Mouse (Mus musculus) embryonic facial prominence, embryonic 12.5 days (tissue): ENCODE results near the gene Stn1. TPM values are rescaled to one million over a fixed set of nuclear protein-coding genes. Genes with fewer than 3 reads are reported as not detected.
A peak's percentile ranks its signal among the peaks of the same experiment; 100 is the strongest.

Source experiments
- ATAC-seq: fragments of 200-750 bp; cut with Nextera tagmentation; 2 replicates; pipeline ENCODE4 v1.8.0; 2017; ENCODE audit not compliant: insufficient number of reproducible peaks, insufficient read depth, low FRiP score, low TSS enrichment
- H3K27ac ChIP-seq: fragments of 300-500 bp; sonication (generic); 2 replicates; pipeline ENCODE4 v1.5.1; 2016; ENCODE audit warnings: mild to moderate bottlenecking
- H3K27me3 ChIP-seq: fragments of 300-500 bp; sonication (generic); 2 replicates; pipeline ENCODE4 v1.6.1; 2016; ENCODE audit warnings: mild to moderate bottlenecking, moderate library complexity
- H3K36me3 ChIP-seq: fragments of 300-500 bp; sonication (generic); 2 replicates; pipeline ENCODE4 v1.6.1; 2016; ENCODE audit warnings: mild to moderate bottlenecking
- H3K4me1 ChIP-seq: fragments of 300-500 bp; sonication (generic); 2 replicates; pipeline ENCODE4 v1.6.1; 2016
- H3K4me2 ChIP-seq: fragments of 300-500 bp; sonication (generic); replicated peaks from 2 replicates; pipeline ENCODE4 v1.6.1; 2016; ENCODE audit warnings: mild to moderate bottlenecking, moderate library complexity
- H3K4me3 ChIP-seq: fragments of 300-500 bp; sonication (generic); 2 replicates; pipeline ENCODE4 v1.5.1; 2016; ENCODE audit warnings: mild to moderate bottlenecking
- H3K9ac ChIP-seq: fragments of 300-500 bp; sonication (generic); 2 replicates; pipeline ENCODE4 v1.6.1; 2016; ENCODE audit warnings: mild to moderate bottlenecking, moderate library complexity
- H3K9me3 ChIP-seq: fragments of 300-500 bp; sonication (generic); 2 replicates; pipeline ENCODE4 v1.6.1; 2016; ENCODE audit warnings: mild to moderate bottlenecking, moderate library complexity
- WGBS: fragments of 180-500 bp; shearing (Covaris S2); methylation state at CpG from one replicate; pipeline ENCODE4 v1.1.7; 2016; 5-methylcytosine and 5-hydroxymethylcytosine counted together
- polyA plus RNA-seq: library from polyadenylated mRNA; unstranded; fragments of >200 nt; fragmentation: Nextera tagmentation; extraction: Ambion mirVana; gene quantifications from 2 replicates; pipeline ENCODE4 v1.2.1, GENCODE M21; 2016

Gene Stn1
- polyA plus RNA-seq, 1 experiment from 2014 or later = 58.5 TPM

DNA sequence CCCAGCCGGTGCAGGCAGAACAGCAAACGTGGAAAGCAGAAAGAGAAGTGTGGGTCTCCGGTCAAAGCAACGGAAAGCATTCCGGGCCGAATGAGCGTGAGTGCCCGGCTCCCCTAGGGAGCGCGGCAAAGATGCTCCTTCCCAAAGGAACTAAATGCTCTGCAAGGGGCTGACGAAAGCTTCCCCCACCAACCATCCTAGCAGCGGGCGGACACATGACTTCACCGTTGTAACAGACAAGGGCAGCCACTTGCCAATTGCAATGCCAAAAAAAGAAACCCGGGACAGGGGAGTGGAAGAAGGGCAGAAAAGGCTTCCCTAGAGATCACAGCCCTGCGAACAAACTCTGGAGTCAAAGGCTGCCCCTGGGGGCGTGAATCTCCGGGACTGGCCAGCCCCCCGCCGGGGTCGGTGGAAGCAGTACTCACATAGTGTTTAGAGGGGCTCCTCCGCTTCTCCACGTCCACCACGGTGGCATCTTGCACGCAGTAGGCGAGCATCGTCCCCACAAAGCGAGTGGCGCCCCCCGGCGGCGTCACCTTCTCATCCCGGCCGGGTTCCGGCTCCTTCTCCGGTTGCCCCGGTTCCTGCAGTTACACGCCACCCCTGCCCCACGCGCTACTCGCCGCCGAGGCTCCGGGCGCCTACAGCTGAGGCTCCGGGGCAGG, 73.5 kb downstream of the Stn1 start:
- Histone ChIP-seq H3K4me1 (peaks cover 29% of the 10 kb centered on the region), H3K36me3 (no peaks in the 10 kb centered on the region), H3K4me2 (peak overlapping the region; percentile 91), H3K27ac (peak overlapping the region; percentile 86), H3K4me3 (peak overlapping the region; percentile 80), H3K9ac (peak overlapping the region; percentile 91), H3K9me3 (no peaks in the 10 kb centered on the region), H3K27me3 (no peaks in the 10 kb centered on the region)
- under 1% methylated on average over 46 of the region's 46 CpGs for WGBS
- ATAC-seq = peak; percentile 75

DNA sequence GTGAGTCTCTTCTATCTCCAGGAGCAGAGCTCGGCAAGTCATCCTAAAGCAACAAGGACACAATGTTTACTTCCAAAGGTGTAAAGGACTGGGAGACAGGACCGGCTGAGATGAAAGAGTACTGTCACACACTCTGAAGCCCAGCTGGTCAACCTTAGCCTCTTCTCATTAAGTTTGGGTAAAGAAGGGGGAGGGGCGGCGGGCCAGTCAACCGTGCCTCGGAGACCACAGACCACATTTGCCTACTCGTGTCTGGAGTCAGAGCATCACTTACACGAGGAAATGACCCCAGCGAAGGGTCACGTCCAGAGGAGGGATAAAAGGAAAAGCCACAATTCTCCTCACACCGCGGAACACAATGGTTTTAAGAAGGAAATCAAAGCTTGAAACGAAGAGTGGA, 74.1 kb downstream of the Stn1 start:
- 1% methylated on average over 13 of the region's 13 CpGs for WGBS
- H3K36me3 ChIP-seq = no peaks in the 10 kb centered on the region
- peak overlapping the region; percentile 91 for H3K9ac ChIP-seq
- peak overlapping the region; percentile 80 for H3K4me3 ChIP-seq
- peak overlapping the region; percentile 91 for H3K4me2 ChIP-seq
- no peaks in the 10 kb centered on the region for H3K9me3 ChIP-seq
- no peaks in the 10 kb centered on the region for H3K27me3 ChIP-seq
- H3K27ac ChIP-seq = peak overlapping the region; percentile 86; the same call in 1 of the 2 replicates
- peaks cover 35% of the 10 kb centered on the region for H3K4me1 ChIP-seq
- ATAC-seq = no peak

DNA sequence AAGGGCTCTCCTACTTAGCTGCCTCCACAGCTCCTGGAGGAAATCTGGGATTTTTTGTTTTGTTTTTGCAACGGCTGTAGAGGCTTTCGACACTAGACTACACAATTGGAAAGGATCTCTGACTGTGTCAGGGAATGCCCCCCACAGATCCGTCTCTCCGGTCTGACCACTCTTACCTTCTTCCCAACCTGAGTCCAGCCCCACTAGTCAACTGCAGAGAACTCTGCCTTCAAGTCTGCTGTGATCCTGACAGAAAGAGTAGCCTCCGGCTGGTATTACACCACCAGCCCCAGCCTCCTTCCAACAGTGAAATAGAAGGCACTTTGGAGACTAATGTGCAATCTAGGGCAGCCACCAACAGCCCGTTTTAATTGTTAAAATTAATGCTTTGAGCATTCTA, 74.6 kb downstream of the Stn1 start:
- no peak overlapping the region for H3K9ac ChIP-seq
- no peaks in the 10 kb centered on the region for H3K36me3 ChIP-seq
- no peaks in the 10 kb centered on the region for H3K9me3 ChIP-seq
- 15% methylated on average over 6 of the region's 6 CpGs for WGBS
- peak overlapping the region; percentile 80 for H3K4me3 ChIP-seq
- peak overlapping the region; percentile 37; the same call in 1 of the 2 replicates for H3K27ac ChIP-seq
- H3K4me1 ChIP-seq = peaks cover 39% of the 10 kb centered on the region
- no peaks in the 10 kb centered on the region for H3K27me3 ChIP-seq
- no peak for ATAC-seq
- peak overlapping the region; percentile 91 for H3K4me2 ChIP-seq

DNA sequence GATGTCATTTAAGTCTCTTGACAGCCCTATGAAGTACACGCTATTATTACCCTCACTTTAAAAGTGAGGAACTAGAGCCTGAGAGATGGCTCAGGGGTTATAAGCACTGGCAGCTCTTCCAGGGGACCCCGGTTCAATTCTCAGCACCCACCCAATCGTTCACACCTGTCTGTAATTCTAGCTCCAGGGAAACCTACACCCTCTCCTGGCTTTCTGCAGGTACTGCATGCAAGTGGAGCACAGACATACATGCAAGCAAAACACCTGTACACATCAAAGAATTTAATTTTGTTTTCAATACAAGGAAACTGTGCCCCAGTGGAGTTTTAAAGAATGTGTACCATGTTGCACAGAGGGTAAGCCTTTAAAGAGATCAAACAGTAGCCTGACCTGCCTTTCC, 75.5 kb downstream of the Stn1 start:
- no peaks in the 10 kb centered on the region for H3K9me3 ChIP-seq
- no peak for ATAC-seq
- no peak overlapping the region for H3K4me3 ChIP-seq
- no peak overlapping the region for H3K9ac ChIP-seq
- WGBS = 90% methylated on average over 3 of the region's 3 CpGs
- peaks cover 43% of the 10 kb centered on the region for H3K4me1 ChIP-seq
- H3K36me3 ChIP-seq = no peaks in the 10 kb centered on the region
- no peak overlapping the region for H3K4me2 ChIP-seq
- H3K27me3 ChIP-seq = no peaks in the 10 kb centered on the region
- H3K27ac ChIP-seq = no peak overlapping the region

DNA sequence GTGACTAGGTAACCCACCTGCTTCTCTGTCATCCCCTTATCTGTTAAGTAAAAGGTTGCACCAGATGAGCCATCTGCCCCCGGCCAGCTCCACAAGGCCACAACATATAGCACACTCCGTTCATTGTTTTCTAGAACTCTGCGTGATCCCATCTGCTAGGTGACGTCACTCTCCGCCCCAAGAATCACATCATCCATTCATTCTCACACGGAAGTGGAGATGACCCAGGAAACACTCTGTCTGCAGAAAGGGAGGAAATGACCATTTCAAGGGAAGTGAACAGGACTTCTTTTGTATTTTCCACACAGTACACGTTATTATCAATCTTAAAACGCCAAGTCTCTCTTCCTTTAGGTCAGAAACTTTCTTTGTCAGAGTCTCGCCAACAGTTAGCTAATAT, 75.9 kb downstream of the Stn1 start:
- no peak for ATAC-seq
- no peaks in the 10 kb centered on the region for H3K36me3 ChIP-seq
- peaks cover 43% of the 10 kb centered on the region for H3K4me1 ChIP-seq
- H3K4me3 ChIP-seq = no peak overlapping the region
- no peaks in the 10 kb centered on the region for H3K9me3 ChIP-seq
- no peak overlapping the region for H3K9ac ChIP-seq
- no peak overlapping the region for H3K27ac ChIP-seq
- 60% methylated on average over 9 of the region's 9 CpGs for WGBS
- 0 out of 2 replicates have a peak overlapping the region, but pooled peaks have one; percentile 3 for H3K4me2 ChIP-seq
- no peaks in the 10 kb centered on the region for H3K27me3 ChIP-seq

DNA sequence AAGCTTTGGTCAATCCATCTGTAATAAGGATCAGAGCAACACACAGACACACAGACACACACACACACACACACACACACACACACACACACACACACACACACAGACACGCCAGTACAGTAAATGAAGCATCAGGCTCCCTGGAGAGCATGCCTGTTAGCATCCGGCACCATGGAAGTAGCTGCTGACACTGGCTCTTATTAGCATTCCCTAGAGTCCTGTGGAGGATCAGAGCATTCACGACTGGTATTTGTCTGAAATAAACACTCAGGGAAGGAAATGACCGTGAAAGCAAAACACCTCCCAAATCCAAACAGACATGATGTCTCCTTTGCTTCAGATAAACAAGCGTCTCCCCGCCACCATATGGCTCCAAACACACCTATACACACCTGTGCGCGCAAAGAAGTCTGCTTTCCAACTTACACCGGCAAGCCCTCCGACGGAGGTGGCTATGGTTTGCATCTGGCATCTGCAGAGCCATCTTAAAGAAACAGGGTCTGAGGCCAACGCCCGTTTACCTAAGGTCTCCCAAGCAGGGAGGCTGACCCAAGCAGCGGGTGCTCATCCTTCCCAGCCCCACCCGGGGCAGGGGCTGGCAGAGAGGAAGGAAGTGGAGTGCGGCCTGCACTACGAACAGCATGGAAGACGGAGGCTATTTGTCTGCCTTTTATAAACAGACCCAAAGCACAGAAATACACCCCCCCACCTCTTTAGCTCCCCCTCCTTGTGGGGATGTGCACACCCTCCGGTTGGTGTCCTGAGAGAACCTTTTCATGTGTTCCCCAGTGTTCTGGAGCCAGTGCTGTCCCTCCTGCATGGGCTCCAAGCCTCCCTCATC, 77.0 kb downstream of the Stn1 start:
- no peak for ATAC-seq
- H3K36me3 ChIP-seq = no peaks in the 10 kb centered on the region
- no peak overlapping the region for H3K27ac ChIP-seq
- no peak overlapping the region for H3K9ac ChIP-seq
- peaks cover 43% of the 10 kb centered on the region for H3K4me1 ChIP-seq
- no peaks in the 10 kb centered on the region for H3K27me3 ChIP-seq
- no peak overlapping the region for H3K4me2 ChIP-seq
- whole genome bisulfite sequencing = 63% methylated on average over 19 of the region's 19 CpGs
- H3K9me3 ChIP-seq = no peaks in the 10 kb centered on the region
- H3K4me3 ChIP-seq = no peak overlapping the region

DNA sequence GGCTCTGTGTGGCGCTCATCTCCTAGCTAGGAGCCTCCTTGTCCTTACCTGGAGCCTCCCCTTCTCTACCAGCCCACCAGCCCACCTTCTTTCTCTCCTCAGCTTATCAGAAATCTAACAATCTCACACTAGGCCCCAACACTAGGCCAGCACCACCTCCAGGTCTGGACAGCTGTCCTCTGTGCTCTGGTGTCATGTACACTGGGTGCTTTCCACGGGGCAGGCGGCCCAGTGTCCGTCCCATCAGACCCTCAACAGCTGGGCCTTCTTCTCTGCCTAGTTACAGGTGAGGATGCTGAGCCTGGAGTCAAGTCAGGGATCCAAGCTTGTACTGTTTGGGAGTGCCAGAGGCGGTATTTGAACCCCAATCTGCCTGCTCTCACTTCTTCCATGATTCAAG, 78.1 kb downstream of the Stn1 start:
- no peaks in the 10 kb centered on the region for H3K36me3 ChIP-seq
- no peaks in the 10 kb centered on the region for H3K27me3 ChIP-seq
- no peak overlapping the region for H3K4me3 ChIP-seq
- no peak overlapping the region for H3K9ac ChIP-seq
- H3K27ac ChIP-seq = no peak overlapping the region
- H3K4me2 ChIP-seq = no peak overlapping the region
- ATAC-seq = no peak
- WGBS = 84% methylated on average over 5 of the region's 5 CpGs
- H3K4me1 ChIP-seq = peaks cover 47% of the 10 kb centered on the region
- H3K9me3 ChIP-seq = no peaks in the 10 kb centered on the region

DNA sequence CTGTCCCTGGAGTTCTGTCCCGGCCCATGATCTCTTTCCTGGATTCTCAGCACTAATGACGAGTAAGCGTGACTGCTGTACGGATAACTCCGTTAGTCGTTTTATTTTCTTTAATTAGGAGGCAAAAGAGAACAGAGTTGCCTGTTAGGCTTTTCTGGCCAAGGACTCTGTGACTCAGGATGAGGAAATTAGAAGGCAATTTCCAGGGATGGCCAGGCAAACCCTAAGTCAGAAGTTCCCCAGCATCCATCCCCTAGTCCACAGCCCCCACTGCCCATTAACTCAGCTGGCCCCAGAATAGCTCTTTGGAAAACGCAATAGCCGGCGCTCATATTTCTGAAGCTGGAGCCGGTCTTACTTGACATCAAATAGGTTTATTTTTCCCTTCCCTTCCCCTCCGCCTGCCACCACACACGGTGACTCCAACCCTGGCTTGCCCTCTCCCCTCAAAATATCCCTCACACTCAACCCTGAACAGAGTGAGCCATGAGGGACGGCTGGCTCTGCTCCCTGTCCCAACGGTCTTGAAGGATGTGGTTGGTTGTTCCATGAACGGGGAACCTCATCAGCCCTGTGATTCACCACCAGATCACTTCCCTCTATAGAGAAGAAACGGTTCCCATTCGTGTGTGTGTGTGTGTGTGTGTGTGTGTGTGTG, 78.7 kb downstream of the Stn1 start:
- Histone ChIP-seq H3K27me3 (no peaks in the 10 kb centered on the region), H3K4me2 (no peak overlapping the region), H3K9ac (no peak overlapping the region), H3K9me3 (no peaks in the 10 kb centered on the region), H3K27ac (peak overlapping the region; percentile 0; the same call in 1 of the 2 replicates), H3K4me3 (no peak overlapping the region), H3K4me1 (peaks cover 53% of the 10 kb centered on the region), H3K36me3 (no peaks in the 10 kb centered on the region)
- ATAC-seq = no peak
- 59% methylated on average over 17 of the region's 17 CpGs for WGBS

DNA sequence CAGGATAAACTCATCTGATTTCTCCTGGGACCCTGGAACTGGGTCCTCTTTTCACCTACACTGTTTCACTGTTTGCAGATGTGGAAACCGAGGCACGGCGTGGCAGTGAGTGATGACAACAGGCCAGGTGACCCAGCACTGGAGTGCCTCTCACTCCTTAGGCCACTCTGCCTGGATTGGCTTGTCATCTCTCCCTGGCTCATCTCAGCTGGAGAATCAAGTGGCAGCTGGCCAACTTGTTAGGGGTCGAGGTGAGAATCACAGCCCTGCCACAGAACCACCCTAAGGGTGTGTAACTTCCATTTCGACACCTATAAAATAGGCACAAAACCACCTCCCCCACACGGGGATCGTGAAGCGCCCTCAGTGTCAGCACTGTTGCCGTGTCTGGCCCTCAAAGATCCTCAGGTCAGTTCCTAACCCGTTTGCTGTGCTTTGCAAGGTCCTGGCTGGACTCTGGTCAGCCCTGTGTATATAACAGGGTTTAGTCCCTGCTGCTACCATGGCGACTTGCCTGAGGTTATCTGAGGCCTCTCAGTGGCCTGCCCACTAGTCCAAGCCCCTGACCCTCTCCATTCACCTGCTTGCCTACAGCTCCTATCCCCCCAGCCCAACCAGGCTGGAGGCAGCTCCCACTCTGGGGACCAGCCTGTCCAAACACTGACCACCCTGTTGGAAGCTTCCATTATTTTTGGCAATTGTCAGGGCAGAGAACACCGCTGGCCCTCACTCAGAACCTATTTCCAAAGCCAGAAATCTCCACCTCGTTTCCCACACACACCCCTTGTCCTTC, 79.4 kb downstream of the Stn1 start:
- Histone ChIP-seq H3K27me3 (no peaks in the 10 kb centered on the region), H3K9me3 (no peaks in the 10 kb centered on the region), H3K36me3 (no peaks in the 10 kb centered on the region), H3K4me3 (no peak overlapping the region), H3K4me1 (peaks cover 46% of the 10 kb centered on the region), H3K4me2 (no peak overlapping the region), H3K27ac (peak overlapping the region; percentile 0; the same call in 1 of the 2 replicates), H3K9ac (no peak overlapping the region)
- no peak for ATAC-seq
- 69% methylated on average over 13 of the region's 13 CpGs for WGBS

DNA sequence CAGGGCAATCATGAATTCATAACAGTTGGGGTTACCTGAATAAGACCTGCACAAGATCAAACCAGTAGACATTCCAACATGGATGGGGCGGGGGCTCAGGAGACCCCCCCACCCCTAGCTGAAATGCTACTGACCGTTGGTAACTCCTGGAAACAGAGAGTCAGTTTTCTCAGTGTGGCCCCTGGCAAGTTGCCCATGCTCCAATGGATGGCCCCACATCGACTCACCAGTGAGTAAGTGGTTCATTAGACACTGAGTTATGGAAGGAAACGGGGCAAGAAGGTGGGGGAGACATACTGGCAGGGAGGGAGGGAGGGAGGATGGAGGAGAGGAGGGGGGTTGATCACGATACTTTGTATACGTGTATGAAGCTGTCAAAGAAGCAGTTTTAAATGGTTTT, 81.3 kb downstream of the Stn1 start:
- no peak overlapping the region for H3K9ac ChIP-seq
- no peak overlapping the region for H3K4me2 ChIP-seq
- WGBS = 71% methylated on average over 6 of the region's 6 CpGs
- no peaks in the 10 kb centered on the region for H3K9me3 ChIP-seq
- H3K27me3 ChIP-seq = no peaks in the 10 kb centered on the region
- H3K36me3 ChIP-seq = no peaks in the 10 kb centered on the region
- H3K4me1 ChIP-seq = peaks cover 37% of the 10 kb centered on the region
- H3K27ac ChIP-seq = no peak overlapping the region
- no peak for ATAC-seq
- no peak overlapping the region for H3K4me3 ChIP-seq

DNA sequence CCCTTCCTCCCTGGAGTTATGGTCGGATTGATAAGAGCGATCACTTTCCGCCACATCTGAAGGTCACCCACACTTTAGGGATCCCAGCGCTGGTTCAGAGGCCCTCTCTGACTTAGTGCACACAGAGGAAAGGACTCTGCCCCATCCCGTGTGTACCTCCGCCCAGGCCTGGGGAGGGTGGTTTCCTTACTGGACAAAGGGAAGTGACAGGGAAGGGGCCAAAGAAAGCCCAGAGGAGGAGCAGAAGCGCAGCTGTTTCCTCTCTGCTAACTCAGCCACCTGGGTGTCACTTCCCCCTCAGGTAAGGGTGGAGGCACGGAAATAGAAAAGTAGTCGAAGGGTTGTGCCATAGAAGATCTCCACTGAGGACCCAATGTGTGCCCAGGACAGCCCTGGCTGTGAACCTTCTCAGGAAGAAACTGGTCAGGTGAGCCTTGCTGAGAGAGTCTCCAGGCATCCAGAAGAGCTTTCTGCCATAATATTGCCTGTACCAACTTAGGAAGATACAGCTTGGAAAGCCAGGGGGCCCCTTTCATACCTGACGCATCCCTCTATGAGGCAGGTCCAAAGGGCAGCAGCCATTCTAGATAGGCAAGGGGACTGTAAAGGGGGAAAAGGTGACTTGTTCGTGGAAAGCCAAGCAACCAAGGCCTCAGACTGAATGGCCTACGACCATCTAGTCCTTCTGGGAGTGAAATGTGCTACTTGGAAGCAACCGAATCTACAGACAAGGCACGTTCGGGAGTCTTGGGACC, 82.1 kb downstream of the Stn1 start:
- Histone ChIP-seq H3K9me3 (no peaks in the 10 kb centered on the region), H3K4me3 (no peak overlapping the region), H3K27me3 (no peaks in the 10 kb centered on the region), H3K36me3 (no peaks in the 10 kb centered on the region), H3K9ac (no peak overlapping the region), H3K4me2 (no peak overlapping the region), H3K27ac (no peak overlapping the region), H3K4me1 (peaks cover 40% of the 10 kb centered on the region)
- no peak for ATAC-seq
- WGBS = 79% methylated on average over 15 of the region's 15 CpGs
